Mouse (Mus musculus) heart, postnatal 4 days (tissue): Measurements from ENCODE around the gene AF366264. TPM values are rescaled to one million over a fixed set of nuclear protein-coding genes. Genes with fewer than 3 reads are reported as not detected.
"Not testable (repeated sequence)": the region's sequence is repeated elsewhere in the genome, so short reads cannot be mapped to it uniquely, and the experiment has no call there.

Source experiments
- DNase-seq: peaks from one replicate; pipeline ENCODE4 v3.0.0; 2021
- total RNA-seq, 2 experiments: library from RNA; stranded (reverse); gene quantifications; 2 replicates each; pipeline ENCODE4 v1.2.3; 2021

The AF366264 gene
- not detected for total RNA-seq

DNA sequence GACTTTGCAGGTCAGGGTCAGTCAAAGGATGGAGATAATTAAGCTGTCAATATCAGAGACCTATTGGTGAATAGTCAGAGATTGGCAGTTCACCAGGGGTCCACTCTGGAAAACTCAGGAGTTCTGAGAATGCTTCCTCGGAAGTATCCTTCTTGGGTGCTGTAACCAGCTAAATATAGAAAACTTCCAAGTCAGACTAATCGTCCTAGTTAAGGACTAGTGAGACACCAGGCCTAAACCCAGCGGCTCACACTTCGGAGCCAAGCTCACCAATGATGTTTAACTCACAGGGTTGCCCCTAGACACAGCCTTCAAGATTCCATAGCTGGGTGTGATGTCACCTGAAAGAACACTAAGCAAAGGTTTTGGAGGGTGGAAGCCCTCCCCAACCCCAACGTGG is at the start of gene AF366264:
Gene AF366264, minus strand, starts transcription at position 101 of the 400 bp plus-strand sequence.
- not testable (repeated sequence) for DNase-seq

DNA sequence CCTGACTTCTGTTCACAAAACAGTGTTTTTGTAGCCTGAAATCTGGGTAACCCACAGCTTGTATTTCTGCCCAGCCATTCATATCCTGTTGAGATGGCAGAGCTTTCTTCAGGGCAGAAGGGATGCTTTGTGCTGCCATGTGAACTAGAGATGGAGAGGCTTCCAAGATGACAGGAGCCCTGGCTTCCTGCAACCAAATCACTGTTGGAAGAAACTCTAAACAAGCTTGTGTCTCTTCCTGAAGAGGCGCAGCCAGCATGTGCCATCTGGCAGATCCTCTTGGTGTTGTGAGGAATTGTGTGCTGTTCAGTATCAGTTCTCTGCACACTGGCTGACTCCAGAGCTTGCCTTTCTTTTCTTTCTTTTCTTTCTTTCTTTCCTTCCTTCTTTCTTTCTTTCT is 5.1 kb upstream of the AF366264 start:
- not testable (repeated sequence) for DNase-seq

DNA sequence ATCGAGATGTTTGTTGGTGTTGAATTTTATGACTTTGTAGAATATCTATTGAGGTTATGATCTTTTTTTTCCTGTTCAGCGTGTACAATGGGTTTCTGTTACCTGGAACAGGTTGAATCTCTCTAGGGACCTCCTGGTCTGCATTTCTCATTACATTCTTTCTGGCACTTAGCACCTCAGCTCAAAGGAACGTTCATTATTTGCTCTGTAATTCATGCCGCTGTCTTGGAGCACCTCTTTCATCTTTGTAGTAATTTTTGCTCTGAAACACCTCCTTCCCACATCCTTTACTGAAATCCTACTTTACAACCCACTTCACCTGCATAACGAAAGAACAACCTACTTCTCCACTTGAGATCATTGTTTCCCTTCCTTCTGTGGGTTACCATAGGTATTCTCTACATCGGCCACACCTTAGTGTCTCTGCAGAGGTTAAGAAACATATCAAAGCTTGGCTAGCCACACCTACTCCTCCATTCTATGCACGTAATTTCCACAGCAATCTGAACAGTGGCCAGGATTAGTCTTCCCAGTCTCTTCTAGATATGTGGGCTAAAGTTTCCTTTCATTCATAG is 9.5 kb downstream of the AF366264 start:
- no peak for DNase-seq

DNA sequence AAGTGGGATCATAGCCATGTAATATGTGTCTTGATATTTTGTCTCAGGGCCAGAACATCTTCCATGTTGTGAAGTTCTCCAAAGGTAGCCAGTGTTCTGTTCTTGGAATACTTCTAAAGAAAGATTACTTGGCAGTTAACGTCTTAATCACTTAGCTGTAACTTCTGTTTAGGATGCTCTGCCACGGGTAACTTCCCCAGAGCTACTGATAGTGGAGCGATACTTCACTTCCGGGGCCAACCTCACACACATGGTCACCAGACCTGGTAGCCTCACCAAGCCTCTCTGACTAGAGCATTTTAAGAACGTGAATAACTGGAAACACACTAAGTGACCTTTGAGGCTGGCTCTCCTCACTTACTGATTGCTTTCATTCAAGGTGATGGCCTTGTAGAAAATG is 38.6 kb downstream of the AF366264 start:
- no peak for DNase-seq

DNA sequence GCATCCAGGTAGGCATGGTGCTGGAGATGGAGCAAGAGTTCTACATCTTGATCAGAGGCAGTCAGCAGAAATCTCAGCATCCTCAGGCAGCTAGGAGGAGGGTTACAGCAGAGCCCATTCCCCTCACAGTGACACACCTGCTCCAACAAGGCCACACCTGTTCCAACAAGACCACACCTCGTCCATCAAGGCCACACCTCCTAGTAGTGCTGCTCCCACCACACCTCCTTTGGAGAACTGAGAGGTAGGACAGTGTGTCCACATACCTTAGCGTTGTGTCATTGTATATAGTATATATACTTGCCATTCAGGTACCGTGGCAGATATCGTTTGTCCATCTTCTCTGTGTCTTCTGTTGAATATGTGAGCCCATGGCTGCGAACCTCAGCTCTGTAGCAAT is 40.5 kb downstream of the AF366264 start:
- no peak for DNase-seq

DNA sequence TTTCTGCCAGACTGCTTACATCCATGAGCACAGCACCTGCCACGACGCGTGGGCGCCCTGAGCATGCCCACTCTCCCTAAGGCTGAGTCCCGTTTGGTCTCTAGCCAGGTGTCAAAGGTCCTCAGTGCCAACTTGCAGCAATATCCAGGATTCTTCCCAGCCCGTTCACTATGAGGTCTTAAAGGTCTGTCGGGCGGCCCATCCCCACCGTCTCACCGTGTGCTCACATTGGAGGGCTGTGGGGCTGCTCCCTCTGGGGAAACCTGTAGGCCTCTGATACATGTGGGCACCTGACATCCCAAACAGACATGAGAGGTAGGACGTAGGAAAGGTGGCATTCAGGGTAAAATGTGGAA is 44.5 kb downstream of the AF366264 start:
- DNase-seq: no peak

DNA sequence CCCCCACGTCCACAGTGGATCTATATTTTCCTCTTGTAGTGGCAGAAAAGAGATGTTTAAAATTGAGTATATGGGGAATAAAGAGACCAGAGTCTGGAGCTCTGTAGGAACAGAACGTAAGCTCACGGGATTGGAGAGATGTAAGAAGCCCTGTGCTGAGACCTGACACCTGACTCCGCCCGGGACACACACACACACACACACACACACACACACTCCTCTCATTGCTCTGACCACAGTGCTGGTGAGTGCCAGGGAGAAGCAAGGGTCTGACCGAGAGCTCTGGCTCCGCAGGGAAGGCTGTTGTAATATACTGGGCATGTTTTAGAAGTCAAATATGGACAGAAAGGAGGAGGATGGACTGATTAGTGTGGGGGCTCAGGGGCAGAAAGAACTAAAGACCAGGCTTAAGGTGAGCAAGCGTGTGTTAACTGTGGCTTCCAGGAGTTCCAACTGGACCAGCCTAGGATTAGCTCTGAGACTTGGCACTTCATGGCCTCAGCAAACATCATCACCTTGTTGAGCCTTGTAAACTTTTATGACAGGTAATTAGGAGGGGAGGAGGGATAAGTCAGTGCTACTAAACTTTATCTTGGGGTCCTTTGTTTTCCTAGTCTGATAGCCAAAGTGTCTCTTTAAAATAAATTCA is 45.0 kb downstream of the AF366264 start:
- DNase-seq: no peak

DNA sequence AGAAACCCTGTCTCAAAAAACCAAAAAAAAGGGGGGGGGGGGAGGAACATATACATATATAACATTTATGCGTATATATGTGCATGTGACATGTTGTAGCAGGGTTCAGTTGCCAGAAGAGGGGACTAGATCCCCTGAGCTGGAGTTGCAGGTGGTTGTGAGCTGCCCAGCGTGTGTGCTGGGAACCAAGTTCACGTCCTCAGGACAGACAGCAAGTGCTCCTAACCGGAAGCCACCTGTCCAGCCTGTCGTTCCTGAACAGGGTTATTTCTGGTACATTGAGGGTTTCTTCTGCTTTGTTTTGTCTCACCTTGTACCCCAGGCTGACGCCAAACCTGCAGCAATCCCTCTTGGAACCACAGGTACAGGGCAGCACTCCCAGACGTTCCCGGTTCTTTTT is 48.6 kb downstream of the AF366264 start:
- DNase-seq: no peak

DNA sequence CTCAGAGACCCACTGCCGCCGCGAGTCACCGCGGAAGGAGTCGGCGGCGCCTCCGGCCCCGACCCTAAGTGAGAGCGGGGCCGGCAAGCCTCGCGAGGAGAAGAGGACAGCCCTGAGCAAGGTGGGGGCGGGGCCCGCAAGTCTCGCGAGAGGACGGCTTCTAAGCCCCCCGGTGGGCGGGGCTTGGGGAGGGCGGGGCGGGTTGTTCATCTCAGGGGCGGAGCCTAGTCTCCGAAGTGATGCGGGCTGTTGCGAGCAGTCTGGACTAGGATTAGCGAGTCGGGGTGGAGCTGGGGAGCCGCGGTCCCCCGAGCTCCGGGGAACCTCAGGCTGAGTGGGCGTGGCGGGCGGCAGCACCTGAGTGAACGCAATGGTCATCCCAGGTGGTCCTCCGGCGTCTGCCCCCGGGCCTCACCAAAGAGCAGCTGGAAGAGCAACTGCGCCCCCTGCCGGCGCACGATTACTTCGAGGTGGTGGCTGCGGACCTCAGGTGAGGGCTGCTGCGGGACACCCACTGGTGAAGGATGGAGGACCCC is 52.4 kb downstream of the AF366264 start:
- DNase-seq: peak; percentile 99

DNA sequence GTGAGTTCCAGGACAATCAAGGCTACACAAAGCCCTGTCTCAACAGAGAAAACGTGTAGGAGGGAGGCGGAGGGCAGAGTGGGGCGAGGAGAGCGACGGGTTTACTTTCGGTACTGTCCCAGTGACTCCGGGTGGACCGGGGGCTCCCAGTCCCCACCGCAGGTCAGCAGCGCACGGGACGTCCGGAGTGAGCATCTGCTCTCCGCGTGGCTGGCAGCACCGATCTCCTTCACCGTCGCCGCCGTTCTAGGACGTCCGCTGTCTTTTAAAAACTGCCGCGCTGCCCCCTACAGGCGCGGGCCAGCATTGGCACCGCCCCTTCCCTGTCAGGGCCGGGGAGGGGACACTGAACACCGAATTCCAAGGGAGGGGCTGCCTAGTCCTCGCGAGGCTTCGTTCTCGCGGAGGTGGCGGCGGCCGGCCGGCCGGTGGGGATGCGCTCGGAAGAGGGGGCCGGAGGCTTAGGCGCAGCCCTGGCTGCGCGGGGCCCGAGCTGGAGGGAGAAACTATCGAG is 52.9 kb downstream of the AF366264 start, which contains the start of gene Upf3a:
Gene Upf3a, plus strand, starts transcription at position 366 of the 514 bp plus-strand sequence.
- DNase-seq: peak; percentile 94

Other genes starting within 250 kb of the AF366264 start
- gene Rasa3, start 160.8 kb downstream of the AF366264 start, total RNA-seq: 10 to 100 TPM; 27.4 to 31.1 TPM
- not detected for gene Cfap97d2, start 132.5 kb downstream of the AF366264 start, total RNA-seq
- 10 to 100 TPM; 51.9 to 52.1 TPM for gene Cdc16, start 80.7 kb downstream of the AF366264 start, total RNA-seq
- gene Upf3a, start 52.8 kb downstream of the AF366264 start, total RNA-seq: 10 to 100 TPM; 15.4 to 16.4 TPM
- gene Champ1, start 31.3 kb upstream of the AF366264 start, total RNA-seq: 10 to 100 TPM; 11.2 to 12.3 TPM
- gene Coprs, start 51.9 kb upstream of the AF366264 start, total RNA-seq: 10 to 100 TPM; 18.3 to 22.5 TPM